Mouse (Mus musculus): ENCODE results near the gene Bora.

DNA sequence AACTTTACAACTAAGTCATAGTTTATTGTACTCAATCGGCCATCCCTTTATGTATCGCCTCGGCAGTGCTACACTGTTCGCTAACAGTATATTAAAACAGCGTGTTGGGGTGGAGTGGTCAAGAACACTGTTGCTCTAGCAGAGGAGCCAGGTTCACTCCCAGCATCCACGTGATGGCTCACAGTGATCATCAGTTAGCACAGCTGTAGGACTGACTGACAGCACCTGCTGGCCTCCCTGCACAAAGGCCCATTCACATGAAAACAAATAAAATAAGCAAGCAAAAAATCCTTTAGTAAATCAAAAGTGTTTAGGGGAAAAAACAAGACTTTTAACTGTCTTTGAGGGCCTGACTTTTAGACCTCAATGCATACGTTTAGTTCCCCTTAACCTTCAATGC, 42.9 kb downstream of the Bora start:
- TF ChIP-seq POLR2A (IDR thresholded peaks at IDR 0.05; ENCODE audit: borderline replicate concordance, extremely low read depth, low read depth, low read length) (no peak), CTCF (IDR thresholded peaks at IDR 0.05; ENCODE audit: insufficient read depth, low read length) (no peak)
